Mouse (Mus musculus) stomach, embryonic 16.5 days (tissue): Measurements from ENCODE around the gene Rraga. TPM values are rescaled to one million over a fixed set of nuclear protein-coding genes. Genes with fewer than 3 reads are reported as not detected.

Experiments
- ATAC-seq: fragments of 200-750 bp; cut with Nextera tagmentation; 2 replicates; pipeline ENCODE4 v1.8.0; 2017; ENCODE audit warnings: moderate number of reproducible peaks, moderate TSS enrichment; ENCODE audit not compliant: insufficient read depth, low FRiP score
- H3K27ac ChIP-seq: fragments of 300-500 bp; sonication (generic); 2 replicates; pipeline ENCODE4 v1.5.1; 2014; ENCODE audit warnings: low read length
- H3K27me3 ChIP-seq: fragments of 300-500 bp; sonication (generic); 2 replicates; pipeline ENCODE4 v1.6.1; 2014; ENCODE audit warnings: low read length, control low read depth, mixed read lengths; ENCODE audit not compliant: control insufficient read depth, insufficient read depth
- H3K36me3 ChIP-seq: fragments of 300-500 bp; sonication (generic); 2 replicates; pipeline ENCODE4 v1.6.1; 2014; ENCODE audit warnings: low read length; ENCODE audit not compliant: control insufficient read depth, insufficient read depth
- H3K4me1 ChIP-seq: fragments of 300-500 bp; sonication (generic); 2 replicates; pipeline ENCODE4 v1.6.1; 2014; ENCODE audit warnings: low read length, control low read depth, mixed read lengths; ENCODE audit not compliant: control insufficient read depth, insufficient read depth
- H3K4me2 ChIP-seq: fragments of 300-500 bp; sonication (generic); 2 replicates; pipeline ENCODE4 v1.6.1; 2014; ENCODE audit warnings: low read depth, low read length, mixed read lengths
- H3K4me3 ChIP-seq: fragments of 300-500 bp; sonication (generic); replicated peaks from 2 replicates; pipeline ENCODE4 v1.5.1; 2014; ENCODE audit warnings: mild to moderate bottlenecking, low read length
- H3K9ac ChIP-seq: fragments of 300-500 bp; sonication (generic); 2 replicates; pipeline ENCODE4 v1.6.1; 2014; ENCODE audit warnings: low read length
- H3K9me3 ChIP-seq: fragments of 300-500 bp; sonication (generic); replicated peaks from 2 replicates; pipeline ENCODE4 v1.6.1; 2016; ENCODE audit warnings: low read length, control low read depth; ENCODE audit not compliant: control insufficient read depth
- WGBS: fragments of 180-500 bp; shearing (Covaris S2); extraction: QIAGEN DNeasy Blood & Tissue Kit; methylation state at CpG from one replicate; pipeline ENCODE4 v1.1.7; 2014; 5-methylcytosine and 5-hydroxymethylcytosine counted together
- polyA plus RNA-seq: library from polyadenylated mRNA; unstranded; fragments of >200 nt; fragmentation: Nextera tagmentation; extraction: Ambion mirVana; gene quantifications from 2 replicates; pipeline ENCODE4 v1.2.1, GENCODE M21; 2015

Rraga gene
- 117 and 125 TPM in 2 replicates for polyA plus RNA-seq

DNA sequence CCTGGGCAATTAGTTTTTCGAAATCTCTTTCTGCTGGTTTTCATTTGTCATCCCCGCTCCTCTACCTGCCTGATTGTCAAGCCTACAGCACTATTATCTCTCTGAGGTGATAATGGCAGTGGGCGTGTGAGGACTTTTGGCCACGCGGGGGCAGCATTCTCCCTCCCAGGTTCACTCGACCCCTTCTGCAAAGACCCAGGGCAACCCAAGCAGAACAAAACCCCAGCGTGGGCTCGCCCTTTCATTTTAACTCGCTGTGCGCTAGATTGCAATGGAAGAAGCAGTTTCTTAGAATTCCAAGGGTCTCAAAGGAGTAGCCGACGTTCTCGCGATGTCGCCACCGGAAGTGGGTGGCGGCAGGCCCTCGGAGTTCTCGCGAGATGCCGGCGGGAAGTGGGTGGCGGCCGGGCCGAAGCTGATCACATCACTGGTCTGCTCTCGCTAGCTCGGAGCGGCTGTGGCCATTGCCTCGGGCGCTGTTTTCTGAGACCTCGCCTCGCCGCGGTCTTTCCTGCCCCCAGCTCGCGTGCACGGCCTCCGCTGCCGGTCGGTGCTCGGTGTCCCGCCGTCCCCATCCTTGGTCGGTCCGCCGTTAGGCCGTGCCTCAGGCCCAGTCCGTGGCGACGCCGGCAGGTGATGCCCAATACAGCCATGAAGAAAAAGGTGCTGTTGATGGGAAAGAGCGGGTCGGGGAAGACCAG, at the start of gene Rraga:
Gene Rraga (plus strand): TSS at position 386 of the 701 bp plus-strand sequence.
- ATAC-seq: peak; percentile 97
- Histone ChIP-seq H3K4me2 (peak within 1 kb of the TSS; percentile 84), H3K9me3 (no peaks in the 10 kb centered on the region), H3K36me3 (no peaks in the 10 kb centered on the region; the same call in 1 of the 2 replicates), H3K27me3 (no peaks in the 10 kb centered on the region), H3K9ac (peak within 1 kb of the TSS; percentile 94), H3K4me3 (peak within 1 kb of the TSS; percentile 93), H3K4me1 (peaks cover 16% of the 10 kb centered on the region), H3K27ac (peak within 1 kb of the TSS; percentile 99)
- under 1% methylated on average over 53 of the region's 53 CpGs for WGBS

DNA sequence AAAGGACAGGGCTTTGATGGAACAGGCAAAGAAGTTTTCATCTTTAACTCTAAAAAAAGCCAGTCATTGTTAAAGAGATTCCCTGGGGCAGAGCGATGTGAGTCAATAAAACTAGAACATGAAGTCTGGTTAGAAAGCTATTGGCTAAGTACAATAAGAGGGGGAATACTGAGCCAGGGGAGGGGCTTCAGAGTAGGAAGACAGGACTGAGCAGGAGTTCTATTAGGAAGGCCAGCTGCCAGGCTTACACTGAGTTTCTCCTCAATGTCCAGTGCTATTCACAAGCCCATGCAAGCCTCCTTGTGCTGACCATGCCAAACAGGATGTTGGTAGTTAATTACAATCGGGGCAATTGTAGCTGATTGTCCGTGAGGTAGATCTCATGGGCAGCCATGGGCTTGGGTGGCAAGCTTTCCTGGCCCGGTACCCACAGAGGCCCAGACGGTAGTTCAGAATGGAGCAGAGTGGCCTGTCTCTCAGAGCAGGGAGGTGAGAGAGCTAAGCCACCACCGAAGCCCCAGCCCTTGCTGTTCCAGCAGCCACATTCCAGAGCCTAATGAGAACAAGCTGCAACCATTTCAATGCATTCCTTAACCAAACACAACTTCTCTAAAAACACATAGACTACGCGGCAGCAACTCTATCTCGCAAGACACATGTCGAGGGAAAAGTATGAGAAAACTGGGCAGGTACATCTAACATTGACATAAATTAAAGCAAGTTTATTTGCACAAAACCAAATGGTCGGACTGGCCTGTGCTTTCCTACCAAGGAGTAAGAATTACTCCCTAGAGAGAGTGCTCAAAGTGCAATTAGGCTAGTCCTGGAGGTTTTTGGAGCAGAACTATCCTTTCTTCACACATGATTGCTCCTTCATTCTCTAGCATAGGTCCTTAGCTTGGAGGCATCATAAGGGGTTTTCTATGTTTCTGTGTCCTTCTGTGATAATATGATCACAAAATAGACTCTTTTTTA, 48.0 kb upstream of the Rraga start:
- Histone ChIP-seq H3K4me2 (no peak overlapping the region), H3K4me3 (no peak overlapping the region), H3K9me3 (no peaks in the 10 kb centered on the region), H3K27me3 (no peaks in the 10 kb centered on the region), H3K9ac (no peak overlapping the region), H3K36me3 (no peaks in the 10 kb centered on the region), H3K27ac (no peak overlapping the region), H3K4me1 (no peaks in the 10 kb centered on the region)
- ATAC-seq: no peak
- WGBS: 58% methylated on average over 11 of the region's 11 CpGs

DNA sequence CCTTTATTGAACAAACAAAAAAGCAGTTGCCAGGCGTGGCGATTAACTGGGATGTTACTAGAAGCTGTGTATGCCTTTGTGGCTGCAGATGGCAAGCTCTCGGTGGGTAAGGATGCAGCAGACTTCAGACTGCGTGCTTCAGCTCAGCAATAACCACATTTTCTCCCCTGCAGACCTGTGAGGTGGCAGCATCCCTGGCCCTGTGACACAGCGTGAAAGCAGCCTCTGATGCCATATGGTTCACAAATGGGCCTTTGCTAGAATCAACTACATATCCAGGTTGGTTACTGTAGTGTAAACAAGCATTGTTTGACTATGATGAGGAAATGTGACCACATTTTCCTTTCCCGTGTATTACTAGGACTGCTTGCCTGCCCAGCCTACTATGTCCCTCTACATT, 46.3 kb upstream of the Rraga start:
- H3K9me3 ChIP-seq: no peaks in the 10 kb centered on the region
- no peaks in the 10 kb centered on the region for H3K36me3 ChIP-seq
- no peak for ATAC-seq
- H3K27me3 ChIP-seq: no peaks in the 10 kb centered on the region
- no peak overlapping the region for H3K4me3 ChIP-seq
- no peak overlapping the region for H3K9ac ChIP-seq
- no peak overlapping the region for H3K4me2 ChIP-seq
- no peak overlapping the region for H3K27ac ChIP-seq
- H3K4me1 ChIP-seq: no peaks in the 10 kb centered on the region
- WGBS: 73% methylated on average over 6 of the region's 6 CpGs

DNA sequence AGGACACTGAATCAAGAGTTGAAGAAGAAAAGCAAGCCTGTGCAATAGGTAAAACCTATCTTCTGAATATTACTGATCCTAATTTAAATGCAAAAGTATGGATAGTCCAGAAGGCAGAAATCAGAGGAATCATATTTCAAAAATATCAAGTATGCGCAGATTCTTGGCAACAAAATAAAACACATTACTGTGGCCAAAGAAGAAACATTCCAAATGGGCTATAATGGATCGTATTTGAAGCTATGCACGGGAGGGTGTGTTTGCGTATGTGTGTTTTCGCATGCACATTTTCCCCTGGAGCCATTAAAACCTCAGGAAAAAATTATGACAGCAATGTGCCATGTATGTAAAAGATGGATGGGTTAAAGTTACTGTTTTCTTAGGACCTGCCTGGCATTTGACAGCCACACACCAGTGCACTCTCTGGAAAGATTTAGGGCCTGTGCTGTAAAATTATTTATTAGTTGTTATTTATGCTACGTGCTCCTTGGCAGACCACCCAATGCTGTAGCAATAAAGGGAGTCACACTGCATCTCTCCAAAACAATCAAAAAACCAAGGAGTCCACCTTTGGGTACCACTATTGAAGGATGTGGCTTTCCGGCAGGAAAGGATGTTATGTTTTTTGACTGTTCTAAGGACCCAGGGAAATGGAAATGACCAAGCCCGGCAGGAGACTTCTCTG, 41.9 kb upstream of the Rraga start:
- ATAC-seq: no peak
- no peaks in the 10 kb centered on the region for H3K9me3 ChIP-seq
- H3K4me1 ChIP-seq: no peaks in the 10 kb centered on the region
- 0 out of 2 replicates have a peak overlapping the region, but pooled peaks have one; percentile 10 for H3K27ac ChIP-seq
- no peaks in the 10 kb centered on the region for H3K27me3 ChIP-seq
- 61% methylated on average over 8 of the region's 8 CpGs for WGBS
- H3K4me3 ChIP-seq: no peak overlapping the region
- H3K36me3 ChIP-seq: no peaks in the 10 kb centered on the region
- no peak overlapping the region for H3K9ac ChIP-seq
- H3K4me2 ChIP-seq: no peak overlapping the region

DNA sequence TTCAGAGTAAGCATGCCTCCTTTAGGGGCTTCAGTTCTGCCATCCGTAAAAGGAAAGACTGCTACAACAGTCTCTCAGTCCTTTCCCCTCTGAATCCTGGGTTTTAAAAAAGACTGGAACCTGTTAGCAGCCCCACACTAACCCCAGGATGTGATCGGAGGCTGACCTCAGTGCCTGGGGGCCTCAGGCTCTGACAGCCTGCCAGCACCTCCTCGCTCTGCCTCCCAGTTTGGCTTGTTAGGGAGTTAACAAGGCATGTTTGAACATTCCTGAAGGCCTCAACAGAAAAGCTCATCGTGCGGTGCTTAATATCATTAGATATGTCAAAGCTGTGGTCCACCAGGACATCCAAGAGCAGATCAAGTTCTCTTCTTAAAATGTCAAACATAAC, 41.4 kb upstream of the Rraga start:
- Histone ChIP-seq H3K27me3 (no peaks in the 10 kb centered on the region), H3K4me2 (no peak overlapping the region), H3K9ac (no peak overlapping the region; the same call in 1 of the 2 replicates), H3K36me3 (no peaks in the 10 kb centered on the region), H3K27ac (0 out of 2 replicates have a peak overlapping the region, but pooled peaks have one; percentile 10), H3K4me1 (no peaks in the 10 kb centered on the region), H3K4me3 (no peak overlapping the region), H3K9me3 (no peaks in the 10 kb centered on the region)
- 50% methylated on average over 5 of the region's 5 CpGs for WGBS
- no peak for ATAC-seq

DNA sequence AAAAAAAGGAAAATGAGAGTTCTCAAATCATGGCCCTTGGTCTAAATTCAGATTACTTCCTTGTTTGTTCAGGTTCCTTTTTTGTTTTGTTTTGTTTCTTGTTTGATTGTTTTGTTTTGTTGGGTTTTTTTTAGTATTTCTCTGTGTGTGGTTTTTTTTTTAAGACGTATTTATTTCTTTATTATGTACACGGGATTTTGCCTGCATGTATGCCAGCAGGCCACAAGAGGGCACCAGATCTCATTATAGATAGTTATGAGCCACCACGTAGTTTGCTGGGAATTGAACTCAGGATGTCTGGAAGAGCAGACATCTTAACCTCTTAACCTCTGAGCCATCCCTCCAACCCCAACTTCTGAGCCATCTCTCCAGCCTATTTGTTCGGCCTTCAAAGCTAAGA, 37.5 kb upstream of the Rraga start:
- no peak overlapping the region for H3K4me2 ChIP-seq
- WGBS: 46% methylated on average over 4 of the region's 4 CpGs

DNA sequence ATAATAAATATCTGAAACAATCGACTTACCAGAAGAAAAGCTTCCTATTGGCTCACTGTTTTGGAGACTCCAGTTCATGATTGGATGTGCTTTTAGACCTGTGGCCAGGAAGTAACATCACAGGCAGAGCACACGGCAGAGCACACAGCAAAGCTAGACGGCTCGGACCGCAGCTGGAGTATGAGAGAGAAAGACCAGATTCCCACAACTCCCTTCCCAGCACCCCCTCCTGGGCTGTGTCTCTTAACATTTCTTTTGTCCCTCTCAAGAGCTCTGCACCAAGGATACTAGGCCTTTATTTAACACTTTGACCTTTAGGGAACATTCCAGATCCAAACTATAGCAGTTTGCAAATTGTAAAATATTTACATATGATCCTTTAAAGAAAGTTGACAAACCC, 36.5 kb upstream of the Rraga start:
- Histone ChIP-seq H3K4me1 (no peaks in the 10 kb centered on the region), H3K27me3 (no peaks in the 10 kb centered on the region), H3K4me2 (no peak overlapping the region), H3K9me3 (no peaks in the 10 kb centered on the region), H3K9ac (no peak overlapping the region), H3K27ac (no peak overlapping the region), H3K36me3 (no peaks in the 10 kb centered on the region), H3K4me3 (no peak overlapping the region)
- ATAC-seq: no peak
- 88% methylated on average over 5 of the region's 5 CpGs for WGBS

More for the DNA sequence above, 37.5 kb upstream of the Rraga start:
- Histone ChIP-seq H3K27ac (no peak overlapping the region), H3K27me3 (no peaks in the 10 kb centered on the region), H3K36me3 (no peaks in the 10 kb centered on the region), H3K4me3 (no peak overlapping the region), H3K9me3 (no peaks in the 10 kb centered on the region), H3K4me1 (no peaks in the 10 kb centered on the region), H3K9ac (no peak overlapping the region)
- ATAC-seq: no peak

DNA sequence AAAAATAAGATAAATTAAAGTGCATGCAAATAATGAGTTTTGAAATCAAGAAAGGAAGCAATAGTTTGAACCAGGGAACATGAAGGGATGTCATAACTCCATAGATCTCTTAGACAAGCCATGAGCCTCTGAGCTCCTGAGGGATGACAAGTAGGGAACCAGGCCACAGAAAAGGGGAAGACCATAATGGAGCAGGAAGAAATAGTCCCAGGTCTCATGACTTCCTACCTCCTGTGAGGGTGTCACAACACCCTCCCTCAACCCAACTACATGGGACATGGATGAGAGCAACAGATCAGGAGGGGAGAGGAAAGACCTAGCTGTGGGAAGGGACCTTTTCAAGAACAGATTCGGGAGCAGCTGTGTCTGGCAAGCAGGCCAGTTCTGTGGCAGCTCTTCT, 33.9 kb upstream of the Rraga start:
- no peaks in the 10 kb centered on the region for H3K36me3 ChIP-seq
- H3K27me3 ChIP-seq: no peaks in the 10 kb centered on the region
- H3K4me1 ChIP-seq: no peaks in the 10 kb centered on the region
- H3K9me3 ChIP-seq: no peaks in the 10 kb centered on the region
- 89% methylated on average over 1 of the region's 1 CpGs for WGBS
- no peak overlapping the region for H3K4me2 ChIP-seq
- ATAC-seq: no peak
- no peak overlapping the region for H3K27ac ChIP-seq
- H3K4me3 ChIP-seq: no peak overlapping the region
- no peak overlapping the region for H3K9ac ChIP-seq
